Mouse (Mus musculus): ENCODE data around the gene Ptpn21.

The Ptpn21 gene

DNA sequence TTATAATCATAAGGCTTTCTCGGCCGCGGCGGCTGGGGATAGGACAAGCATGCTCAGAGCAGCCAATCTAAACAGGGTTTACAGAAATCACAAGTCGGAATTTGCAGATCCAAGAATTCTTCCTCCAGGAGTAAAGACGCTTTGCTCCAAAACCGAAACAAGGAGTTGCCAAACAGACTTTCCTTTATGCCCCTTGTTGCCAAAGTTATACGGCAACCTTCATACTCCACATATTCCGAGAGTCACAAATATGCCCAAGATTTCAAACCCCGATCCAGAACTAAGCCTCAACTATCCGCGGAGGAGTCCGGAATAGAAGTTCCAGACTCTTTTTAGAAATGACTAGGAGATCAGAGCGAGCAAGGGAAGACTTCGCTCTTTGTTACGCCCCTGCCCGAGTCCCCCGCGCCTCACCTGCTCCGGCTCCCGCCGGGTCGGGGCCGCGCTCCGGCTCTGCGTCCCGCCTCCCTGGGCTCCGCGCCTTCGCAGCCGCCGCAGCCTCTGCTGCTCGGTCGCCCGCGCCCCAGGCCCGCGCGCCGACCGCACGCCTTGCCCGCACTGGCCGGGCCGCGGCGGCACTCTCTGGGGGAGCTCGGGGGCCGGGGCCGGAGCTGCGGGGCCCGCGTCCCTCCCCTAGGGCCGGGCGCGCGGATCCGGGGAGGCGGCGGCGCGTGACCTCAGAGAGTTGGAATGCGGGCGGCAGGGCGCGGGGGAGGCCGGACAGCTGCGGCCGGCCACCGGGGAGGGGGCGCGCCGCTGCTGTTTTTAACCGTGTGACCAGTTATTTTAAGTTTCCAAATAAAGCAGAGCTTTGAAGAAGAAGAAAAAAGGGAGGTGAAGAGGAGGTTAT is at the start of gene Ptpn21:
Gene Ptpn21 (minus strand): TSS at position 455 of the 850 bp plus-strand sequence.
- no peak for DNase-seq

DNA sequence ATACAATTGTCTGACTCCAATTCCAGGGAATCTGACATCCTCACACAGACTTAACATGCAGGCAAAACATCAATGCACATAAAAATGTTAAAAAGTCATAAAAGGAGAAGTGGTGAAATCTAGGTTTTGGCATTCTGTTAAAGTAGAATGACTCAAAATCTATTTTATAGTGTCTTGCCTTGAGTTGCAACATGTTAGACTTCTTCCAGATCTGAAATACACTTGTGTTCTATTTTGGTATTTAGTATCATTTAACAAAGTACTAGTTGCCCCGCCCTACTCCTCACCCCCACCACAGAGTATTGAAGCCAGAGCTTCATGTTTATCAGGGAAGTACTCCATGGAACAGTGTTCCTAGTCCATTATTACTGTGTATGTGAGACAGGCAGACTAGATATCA is 47.0 kb upstream of the Ptpn21 start:
- DNase-seq: no peak

- DNase-seq: no peak
These were observed 41.9 kb upstream of the Ptpn21 start for GRCm38 (mm10) chr12:98779148-98779547.

DNA sequence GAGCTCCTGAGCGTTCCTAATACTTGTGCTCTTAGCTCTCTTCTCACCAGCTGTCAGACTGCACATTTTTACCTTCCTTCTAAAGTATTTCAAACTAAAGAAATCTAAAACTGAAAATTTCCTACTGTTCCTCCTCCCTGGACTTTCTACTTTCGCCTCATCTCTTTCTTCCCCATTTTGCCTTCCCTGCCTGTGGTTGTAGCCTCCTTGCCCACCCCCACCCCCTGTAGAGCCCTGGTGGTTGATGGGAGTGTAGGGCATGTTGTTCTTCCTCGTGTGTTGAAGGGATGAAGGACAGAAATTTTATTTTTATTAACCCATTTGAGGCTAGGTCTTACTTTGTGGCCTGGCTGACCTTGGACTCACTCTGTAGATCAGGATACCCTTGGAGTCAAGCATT is 40.3 kb upstream of the Ptpn21 start:
- DNase-seq: no peak

- no peak for DNase-seq
These were observed 29.0 kb upstream of the Ptpn21 start for GRCm38 (mm10) chr12:98766241-98766640.

DNA sequence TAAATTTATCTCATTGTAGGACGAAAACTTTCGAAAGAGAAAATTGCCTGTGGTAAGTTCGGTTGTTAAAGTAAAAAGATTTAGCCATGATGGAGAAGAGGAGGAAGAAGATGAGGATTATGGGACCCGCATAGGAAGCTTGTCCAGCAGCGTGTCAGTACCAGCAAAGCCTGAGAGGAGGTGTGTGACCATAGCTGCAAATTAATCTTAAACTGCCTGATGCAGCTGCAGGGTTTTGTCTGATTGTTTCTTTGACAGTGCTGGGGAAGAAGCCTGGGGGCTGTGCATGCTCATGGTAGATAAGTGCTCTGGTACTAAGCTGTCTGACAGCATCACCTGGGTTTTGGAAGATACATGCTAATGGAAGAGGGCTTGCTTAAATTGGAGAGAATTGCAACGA is 22.5 kb upstream of the Ptpn21 start:
- DNase-seq: no peak

DNA sequence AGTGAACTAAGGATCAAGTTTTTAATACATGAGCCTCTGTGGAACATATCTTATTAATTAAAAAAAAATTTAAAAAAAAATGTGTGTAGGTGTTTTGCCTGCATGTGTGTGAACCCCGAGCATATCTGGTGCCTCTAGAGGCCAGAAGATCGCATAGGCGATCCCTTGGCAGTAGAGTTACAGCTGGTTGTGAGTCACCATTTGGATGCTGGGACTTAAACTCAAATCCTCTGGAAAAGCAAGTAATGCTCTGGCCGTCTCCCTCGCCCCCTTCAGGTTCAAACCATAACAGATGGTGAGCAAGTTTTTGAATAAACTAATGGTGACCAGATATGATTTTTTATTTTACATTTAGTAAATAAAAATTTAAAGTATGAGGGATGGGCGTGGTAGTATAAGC is 20.4 kb upstream of the Ptpn21 start:
- no peak for DNase-seq

DNA sequence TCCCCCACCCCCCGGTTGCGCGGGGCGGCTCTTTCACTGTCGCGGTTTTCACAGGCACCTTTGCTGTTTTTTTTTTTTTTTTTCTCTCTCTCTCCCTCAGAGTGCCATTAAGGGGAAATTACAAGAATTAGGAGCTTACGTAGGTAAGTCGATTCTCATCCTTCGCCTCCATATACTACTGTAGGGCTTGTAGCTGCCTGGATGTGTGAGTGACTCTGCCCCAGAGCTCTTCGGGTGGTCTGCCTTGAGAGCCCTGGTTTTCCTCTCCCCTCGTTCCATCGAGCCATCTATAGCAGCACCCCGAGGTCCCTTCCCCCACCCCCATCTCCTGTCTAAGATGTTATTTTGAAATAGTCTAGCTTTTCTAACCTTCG is 10.2 kb upstream of the Ptpn21 start:
- peak; percentile 36 to 45 for DNase-seq

GRCm38 (mm10) chr12:98746746-98747379 is 9.7 kb upstream of the Ptpn21 start, which contains the start of gene Zc3h14:
Zc3h14 (plus strand) TSS chr12:98746964.
- DNase-seq: peak; percentile 94

DNA sequence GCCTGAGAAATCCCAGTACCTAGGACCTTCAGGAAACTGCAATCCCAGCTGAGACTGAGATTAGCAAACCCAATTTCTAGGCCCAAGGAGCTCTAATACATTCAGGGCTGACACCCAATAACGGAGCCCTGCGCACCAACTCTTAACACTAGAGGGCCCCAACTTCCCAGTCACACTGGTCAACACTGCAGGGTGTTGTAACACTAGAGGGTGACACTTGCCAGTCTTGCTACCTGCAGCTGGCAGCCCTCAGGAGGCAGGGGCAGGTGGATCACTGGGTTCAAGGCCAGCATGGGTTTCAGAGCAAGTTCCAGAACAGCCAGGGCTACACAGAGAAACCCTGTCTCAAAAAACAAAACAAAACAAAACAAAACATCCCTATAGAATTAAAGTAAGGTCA is 8.9 kb upstream of the Ptpn21 start:
- peak; percentile 60 to 71 for DNase-seq

- DNase-seq: no peak
These were observed 8.4 kb upstream of the Ptpn21 start for GRCm38 (mm10) chr12:98745626-98746025.

DNA sequence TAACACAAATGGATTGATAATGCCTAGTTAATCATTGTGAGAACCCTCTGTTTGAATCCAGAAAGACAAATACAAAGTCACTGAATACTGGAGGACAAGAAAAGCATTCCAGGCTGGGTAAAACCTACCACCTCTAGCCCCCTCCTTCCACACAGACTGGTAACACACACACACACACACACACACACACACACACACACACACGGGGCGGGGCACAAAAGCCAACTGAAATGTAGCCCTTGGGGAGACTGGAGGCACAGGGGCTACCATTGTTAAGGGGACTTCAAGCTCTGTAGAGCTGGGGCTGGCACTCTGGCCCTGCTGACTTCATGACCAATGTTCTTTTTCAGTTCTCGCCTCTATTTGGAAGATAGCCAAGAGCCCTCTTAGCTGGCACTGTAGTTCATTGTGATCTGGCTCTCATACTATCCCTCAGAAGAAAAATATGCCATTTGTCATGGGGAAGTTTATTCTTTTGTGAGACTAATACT is 3.9 kb upstream of the Ptpn21 start:
- DNase-seq: no peak

DNA sequence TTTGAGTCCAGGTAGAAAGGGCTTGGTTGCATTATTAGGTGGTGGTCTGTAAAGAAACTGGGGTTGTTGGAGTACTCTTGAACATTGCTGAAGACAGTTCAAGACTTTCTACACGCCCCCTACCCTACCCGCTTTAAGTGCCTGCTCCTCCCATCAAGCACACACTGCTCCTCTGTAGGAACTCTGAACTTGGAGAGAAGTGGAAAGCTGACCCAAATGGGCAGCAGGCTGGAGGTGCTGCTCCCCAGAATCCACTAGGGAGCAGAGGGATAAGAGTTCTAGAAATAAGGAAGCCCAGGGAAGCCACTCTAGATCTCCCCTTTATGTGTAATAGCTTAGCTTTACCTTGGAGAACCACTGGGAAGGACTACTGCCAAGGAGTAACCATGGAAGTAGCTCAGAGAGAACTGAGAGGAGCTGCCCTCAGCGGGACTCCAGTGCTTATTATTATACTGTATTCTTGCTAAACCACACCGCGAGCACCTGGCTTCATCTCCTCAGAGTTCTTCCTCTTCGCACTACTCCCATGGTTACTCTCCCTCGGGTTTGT is 671 bp upstream of the Ptpn21 start:
- no peak for DNase-seq

DNA sequence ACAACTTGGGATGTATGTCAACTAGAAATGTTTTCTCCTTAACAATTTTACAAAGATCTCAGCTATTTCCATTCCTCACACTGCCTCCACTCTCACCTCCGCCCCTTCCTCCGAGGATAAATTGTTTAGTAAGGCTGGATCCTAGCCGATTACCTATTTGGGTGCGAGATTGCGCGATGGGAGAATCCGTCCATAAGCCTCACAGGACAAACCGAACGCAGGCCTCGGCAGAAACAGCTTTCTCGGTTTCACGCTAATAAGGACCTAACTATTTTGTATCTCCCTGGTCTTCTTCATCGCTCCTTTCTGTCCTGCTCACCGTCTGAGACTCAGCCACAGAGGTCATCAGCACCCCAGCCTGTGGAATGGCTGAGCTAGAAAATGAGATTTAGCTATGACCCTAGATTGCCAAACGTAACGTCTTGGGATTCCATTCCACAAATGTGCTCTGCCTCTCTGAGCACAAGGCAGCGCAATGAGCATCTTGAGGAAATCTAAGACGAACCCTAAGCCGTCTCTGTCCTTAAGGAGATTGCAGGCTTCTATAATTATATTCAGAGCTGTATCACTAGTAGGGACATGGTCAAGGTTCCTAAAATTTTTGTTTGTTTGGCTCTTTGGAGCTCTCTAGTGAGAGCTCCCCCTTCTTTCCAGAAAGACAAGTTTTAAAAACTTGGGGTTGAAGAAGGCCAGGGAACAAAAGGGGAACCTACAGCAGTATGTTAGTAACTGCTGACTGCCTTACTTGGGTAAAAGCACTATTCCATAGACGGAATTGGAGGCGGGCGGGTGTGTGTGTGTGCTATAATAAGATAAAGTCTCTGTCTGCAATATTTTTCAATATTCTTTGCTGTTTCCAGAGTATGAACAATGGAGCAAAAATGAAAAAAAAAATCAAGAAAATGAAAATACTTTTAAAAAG is 2.1 kb downstream of the Ptpn21 start:
- DNase-seq: no peak

GRCm38 (mm10) chr12:98734246-98734879 is 2.8 kb downstream of the Ptpn21 start:
- peak; percentile 64 to 72 for DNase-seq

DNA sequence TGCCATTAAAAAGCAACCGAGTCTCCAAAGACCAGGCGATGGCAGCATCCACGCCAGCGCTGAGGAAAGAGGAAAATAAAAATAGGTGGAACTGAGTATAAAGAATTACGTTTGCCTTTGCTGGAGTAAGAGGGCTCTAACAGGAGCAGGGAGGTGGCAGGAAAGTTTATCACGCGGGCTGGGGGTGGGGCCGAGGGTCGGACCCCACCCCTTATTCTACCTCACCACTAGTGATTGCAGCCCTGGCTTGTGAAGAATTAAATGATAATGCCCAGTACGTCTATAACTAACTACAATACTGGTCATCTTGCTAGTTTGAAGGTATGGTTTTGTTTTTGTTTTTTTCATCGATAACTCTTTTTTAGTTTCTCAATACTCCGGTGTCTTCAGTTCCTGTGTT is 3.4 kb downstream of the Ptpn21 start:
- DNase-seq: no peak

- no peak for DNase-seq
These were observed 4.0 kb downstream of the Ptpn21 start for GRCm38 (mm10) chr12:98733165-98733564.

DNA sequence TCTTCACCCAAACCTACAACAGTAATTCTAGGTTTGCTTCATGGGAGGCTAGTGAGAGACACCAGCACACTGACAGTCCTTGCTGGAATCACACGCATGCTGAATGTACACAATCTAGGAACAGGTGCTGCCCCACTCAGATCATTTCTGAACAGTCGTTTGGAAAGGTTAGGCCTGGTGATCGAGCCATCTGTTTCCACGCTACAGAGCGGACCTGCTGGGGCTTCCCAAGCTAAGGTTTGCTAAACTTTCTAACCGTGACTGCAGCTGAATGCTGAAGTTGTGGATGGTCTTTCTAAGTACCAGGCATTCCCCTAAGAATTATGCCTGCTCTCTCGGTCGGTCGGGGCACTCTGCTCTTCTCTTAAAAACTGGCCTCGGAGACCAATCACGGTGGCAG is 6.5 kb downstream of the Ptpn21 start:
- no peak for DNase-seq

DNA sequence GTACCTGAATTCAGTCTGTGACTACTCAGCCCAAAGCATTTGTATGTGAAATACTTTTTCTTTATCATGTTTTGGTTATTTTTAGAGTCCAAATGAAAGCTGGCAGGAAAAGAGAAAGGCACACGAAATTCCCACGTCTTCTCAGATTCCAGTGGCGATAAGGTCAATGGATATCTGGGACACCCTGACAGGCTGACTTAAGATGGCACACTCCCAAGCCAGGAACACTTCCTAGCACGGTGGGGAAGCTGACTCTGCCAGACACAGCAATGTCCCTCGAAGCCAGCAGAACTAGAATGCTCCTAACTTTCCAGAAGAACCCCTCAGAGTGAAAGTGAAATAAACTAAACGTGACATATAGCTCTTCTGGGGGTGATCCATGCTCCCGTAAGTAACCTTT is 10.0 kb downstream of the Ptpn21 start:
- DNase-seq: no peak

DNA sequence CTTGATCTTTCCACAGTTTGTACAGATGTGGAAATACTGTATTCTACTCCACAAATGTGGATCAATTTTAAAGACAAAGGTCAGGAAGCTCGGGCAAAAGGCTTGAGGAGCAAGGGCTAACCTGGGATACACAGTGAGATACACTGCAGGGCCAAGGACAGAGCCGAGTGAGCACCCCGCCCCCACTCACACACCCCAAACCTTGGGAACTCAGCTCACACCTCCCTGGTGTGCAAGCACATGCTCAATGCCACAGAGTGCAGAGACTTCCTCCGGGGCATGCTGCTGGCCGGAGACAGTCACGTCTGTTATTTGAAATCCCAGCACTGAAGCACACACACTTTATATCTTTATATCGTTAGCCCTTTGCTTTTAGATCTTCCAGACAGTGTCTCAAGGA is 11.1 kb downstream of the Ptpn21 start:
- no peak for DNase-seq

- no peak for DNase-seq
These were observed 12.2 kb downstream of the Ptpn21 start for GRCm38 (mm10) chr12:98724976-98725375.

GRCm38 (mm10) chr12:98724224-98724623 is 13.0 kb downstream of the Ptpn21 start:
- no peak for DNase-seq

All from thymus, postnatal 36 days (tissue).